Mouse (Mus musculus) CH12.LX (cell line): ENCODE measurements around the gene Tmem239. TPM values are rescaled to one million over a fixed set of nuclear protein-coding genes. Genes with fewer than 3 reads are reported as not detected.

Source experiments
- DNase-seq: peaks from one replicate; pipeline ENCODE4 v3.0.0-alpha.2; 2013; ENCODE audit errors: extremely low read depth
- H3K27ac ChIP-seq: 2 replicates; pipeline ENCODE4 v1.5.1; 2012; ENCODE audit warnings: low read depth, mild to moderate bottlenecking, control low read depth, moderate library complexity; ENCODE audit not compliant: insufficient read depth
- H3K27me3 ChIP-seq: replicated peaks from 2 replicates; pipeline ENCODE3; 2012; ENCODE audit warnings: inconsistent platforms
- H3K36me3 ChIP-seq, 2 experiments: replicated peaks in 1 of 2; 2 replicates each; pipeline versions ENCODE3 to v1.6.1; 2012; ENCODE audit warnings: inconsistent platforms in 1 of 2, low read length in 1 of 2, mild to moderate bottlenecking in 1 of 2, mixed read lengths in 1 of 2, moderate library complexity in 1 of 2; ENCODE audit not compliant: control insufficient read depth in 1 of 2, insufficient read depth in 1 of 2
- H3K4me1 ChIP-seq, 2 experiments: 2 replicates each; pipeline ENCODE4 v1.6.1; 2012; ENCODE audit warnings: inconsistent platforms in 1 of 2, moderate library complexity in 1 of 2; ENCODE audit not compliant: insufficient read depth in 2 of 2, control insufficient read depth in 1 of 2
- H3K4me2 ChIP-seq: 2 replicates; pipeline ENCODE4 v1.6.1; 2012; ENCODE audit warnings: low read depth, mild to moderate bottlenecking, control low read depth; ENCODE audit not compliant: poor library complexity, insufficient read depth, severe bottlenecking
- H3K4me3 ChIP-seq, 3 experiments: fragments of 150-350 bp in 1 of 3; sonication (generic) in 1 of 3; replicated peaks in 1 of 3; 2 replicates each; pipeline versions ENCODE3 to v1.5.1; 2011 to 2012; ENCODE audit warnings: low read depth in 2 of 3, low read length in 2 of 3, mild to moderate bottlenecking in 2 of 3, moderate library complexity in 2 of 3, control low read depth in 1 of 3, improper control_type of control experiment in 1 of 3, inconsistent platforms in 1 of 3, mixed read lengths in 1 of 3; ENCODE audit not compliant: poor library complexity in 1 of 3
- H3K79me2 ChIP-seq: replicated peaks from 2 replicates; pipeline ENCODE4 v1.6.1; 2012; ENCODE audit warnings: mild to moderate bottlenecking, moderate library complexity; ENCODE audit not compliant: control insufficient read depth, poor library complexity, insufficient read depth, severe bottlenecking; ENCODE audit errors: extremely low read depth
- H3K9ac ChIP-seq: 2 replicates; pipeline ENCODE4 v1.6.1; 2012; ENCODE audit warnings: low read depth, mild to moderate bottlenecking, control low read depth, moderate library complexity; ENCODE audit not compliant: insufficient read depth
- H3K9me3 ChIP-seq: replicated peaks from 2 replicates; pipeline ENCODE3; 2012; ENCODE audit warnings: low read length, inconsistent platforms, mixed read lengths
- CHD1 ChIP-seq: IDR thresholded peaks from 2 replicates; pipeline ENCODE4 v1.6.1; 2012; ENCODE audit warnings: low read depth, low read length, improper control_type of control experiment, inconsistent platforms
- CHD2 ChIP-seq: IDR thresholded peaks from 2 replicates; pipeline ENCODE4 v1.6.1; 2011; ENCODE audit warnings: low read length, improper control_type of control experiment
- CTCF ChIP-seq, 2 experiments: IDR thresholded peaks in 1 of 2; conservative IDR thresholded peaks in 1 of 2; 2 replicates each; pipeline ENCODE4 v1.5.1; 2011 to 2012; ENCODE audit warnings: low read depth in 2 of 2, low read length in 2 of 2, improper control_type of control experiment in 1 of 2, inconsistent platforms in 1 of 2, mild to moderate bottlenecking in 1 of 2, moderate library complexity in 1 of 2
- ETS1 ChIP-seq: conservative IDR thresholded peaks from 2 replicates; pipeline ENCODE4 v1.6.1; 2012; ENCODE audit warnings: low read depth, mild to moderate bottlenecking, inconsistent platforms, low read length, improper control_type of control experiment, moderate library complexity
- HCFC1 ChIP-seq: IDR thresholded peaks from 2 replicates; pipeline ENCODE4 v1.6.1; 2012; ENCODE audit warnings: low read depth, mild to moderate bottlenecking, inconsistent platforms, low read length, improper control_type of control experiment
- IRF4 ChIP-seq: IDR thresholded peaks from 2 replicates; pipeline ENCODE4 v1.6.1; 2014; ENCODE audit warnings: low read depth, mild to moderate bottlenecking, inconsistent platforms, low read length, improper control_type of control experiment
- JUN ChIP-seq: IDR thresholded peaks from 2 replicates; pipeline ENCODE4 v1.6.1; 2011; ENCODE audit warnings: low read depth, mild to moderate bottlenecking, low read length, improper control_type of control experiment, moderate library complexity; ENCODE audit not compliant: insufficient read depth
- JUND ChIP-seq: conservative IDR thresholded peaks from 2 replicates; pipeline ENCODE4 v1.6.1; 2011; ENCODE audit warnings: low read depth, low read length, improper control_type of control experiment
- KAT2A ChIP-seq: IDR thresholded peaks from 2 replicates; pipeline ENCODE4 v1.6.1; 2012; ENCODE audit warnings: low read length, improper control_type of control experiment, inconsistent platforms; ENCODE audit not compliant: insufficient replicate concordance
- MAFK ChIP-seq: IDR thresholded peaks from 2 replicates; pipeline ENCODE4 v1.6.1; 2011; ENCODE audit warnings: low read length, improper control_type of control experiment; ENCODE audit not compliant: insufficient replicate concordance
- MEF2A ChIP-seq: IDR thresholded peaks from 2 replicates; pipeline ENCODE4 v1.6.1; 2014; ENCODE audit warnings: low read depth, mild to moderate bottlenecking, inconsistent platforms, low read length, improper control_type of control experiment, borderline replicate concordance
- MXI1 ChIP-seq: IDR thresholded peaks from 2 replicates; pipeline ENCODE4 v1.6.1; 2011; ENCODE audit warnings: mild to moderate bottlenecking, low read depth, low read length, improper control_type of control experiment
- NELFE ChIP-seq: IDR thresholded peaks from 2 replicates; pipeline ENCODE4 v1.6.1; 2011; ENCODE audit warnings: low read depth, low read length, improper control_type of control experiment
- POLR2A ChIP-seq: IDR thresholded peaks from 2 replicates; pipeline ENCODE4 v1.6.1; 2011; ENCODE audit warnings: low read depth, mild to moderate bottlenecking, improper control_type of control experiment, low read length
- SIN3A ChIP-seq: IDR thresholded peaks from 2 replicates; pipeline ENCODE4 v1.6.1; 2012; ENCODE audit warnings: low read length, improper control_type of control experiment, inconsistent platforms
- SMC3 ChIP-seq: IDR thresholded peaks from 2 replicates; pipeline ENCODE4 v1.6.1; 2011; ENCODE audit warnings: low read depth, low read length, improper control_type of control experiment
- TBP ChIP-seq: conservative IDR thresholded peaks from 2 replicates; pipeline ENCODE4 v1.6.1; 2011; ENCODE audit warnings: low read depth, low read length, improper control_type of control experiment
- USF2 ChIP-seq: conservative IDR thresholded peaks from 2 replicates; pipeline ENCODE4 v1.6.1; 2011; ENCODE audit warnings: low read depth, low read length, improper control_type of control experiment
- ZC3H11A ChIP-seq: IDR thresholded peaks from 2 replicates; pipeline ENCODE4 v1.6.1; 2012; ENCODE audit warnings: low read depth, mild to moderate bottlenecking, inconsistent platforms, low read length, improper control_type of control experiment
- ZNF384 ChIP-seq: IDR thresholded peaks from 2 replicates; pipeline ENCODE4 v1.6.1; 2012; ENCODE audit warnings: low read depth, low read length, improper control_type of control experiment, inconsistent platforms
- dilution Hi-C: fragments of 300-500 bp; cut with MboI; formaldehyde crosslinking; loops from 2 replicates; pipeline ENCODE4 v1.14.3; 2020; ENCODE audit warnings: low sequenced_read_pairs; ENCODE audit not compliant: extremely low pct_unique_long_range_greater_than_20kb, extremely low pct_ligation_motif_present
- in situ Hi-C: fragments of 300-500 bp; cut with MboI; formaldehyde crosslinking; loops from 3 replicates; pipeline ENCODE4 v1.14.3; 2019; ENCODE audit warnings: low sequenced_read_pairs, low pct_ligation_motif_present, low pct_unique_long_range_greater_than_20kb, mixed read lengths
- polyA plus RNA-seq: library from polyadenylated mRNA; unstranded; fragments of >175 nt; gene quantifications from 2 replicates; pipeline ENCODE4 v1.2.1, GENCODE M21; 2012; ENCODE audit warnings: low read depth; ENCODE audit not compliant: insufficient read length
- total RNA-seq, 2 experiments: library from RNA; depleted of rRNA; stranded (reverse); fragments of 300-350 nt in 1 of 2; fragments of >200 nt in 1 of 2; gene quantifications; 2 replicates each; pipeline ENCODE4 v1.2.3; 2012 to 2014

Gene Tmem239
- total and polyA plus RNA-seq, 3 experiments = not detected

GRCm38 (mm10) chr2:130438861-130439260 is 32.6 kb downstream of the Tmem239 start:
- TF ChIP-seq SIN3A = no peak
- TF ChIP-seq IRF4 = no peak
- TF ChIP-seq JUND = no peak
- no peak for TF ChIP-seq MXI1
- TF ChIP-seq POLR2A = no peak
- TF ChIP-seq CTCF (conservative IDR thresholded peaks at IDR 0.05 in 1 of 2, IDR thresholded peaks at IDR 0.05 in 1 of 2; ENCODE audit: low read depth in 2 of 2, low read length in 2 of 2) = no peak
- TF ChIP-seq CHD1 = no peak
- no peak for TF ChIP-seq ZNF384
- TF ChIP-seq SMC3 = no peak
- Histone ChIP-seq H3K36me3 (peaks cover 67 to 84% of the 10 kb centered on the region in 2 experiments), H3K27me3 (no peaks in the 10 kb centered on the region), H3K4me2 (no peak overlapping the region), H3K4me1 (peaks cover 0 to 9% of the 10 kb centered on the region in 2 experiments; a peak in 1 of 4 replicates), H3K9ac (no peak overlapping the region), H3K9me3 (no peaks in the 10 kb centered on the region), H3K27ac (no peak overlapping the region), H3K79me2 (peaks cover 25% of the 10 kb centered on the region), H3K4me3 (no peak overlapping the region)
- no peak for DNase-seq
- in situ Hi-C loops (no loop called here), dilution Hi-C loops (no loop called here)

GRCm38 (mm10) chr2:130439840-130440480 is 33.7 kb downstream of the Tmem239 start:
- peaks cover 0 to 3% of the 10 kb centered on the region in 2 experiments; a peak in 1 of 4 replicates for H3K4me1 ChIP-seq
- H3K27me3 ChIP-seq = no peaks in the 10 kb centered on the region
- no peak overlapping the region for H3K4me2 ChIP-seq
- no peak overlapping the region for H3K9ac ChIP-seq
- DNase-seq = no peak
- dilution Hi-C loops = no loop called here
- peaks cover 17% of the 10 kb centered on the region for H3K79me2 ChIP-seq
- no peak overlapping the region for H3K4me3 ChIP-seq
- H3K9me3 ChIP-seq = no peaks in the 10 kb centered on the region
- peaks cover 72 to 87% of the 10 kb centered on the region in 2 experiments for H3K36me3 ChIP-seq
- in situ Hi-C loops = loop anchor here (10.0 kb wide), 1 partner anchor 115 kb away; no protein-coding TSS in a partner anchor
- TF ChIP-seq MAFK (no peak), ETS1 (no peak), JUND (no peak), CTCF (conservative IDR thresholded peaks at IDR 0.05 in 1 of 2, IDR thresholded peaks at IDR 0.05 in 1 of 2; ENCODE audit: low read depth in 2 of 2, low read length in 2 of 2) (no peak), ZNF384 (no peak), TBP (no peak), CHD2 (no peak), NELFE (no peak), CHD1 (no peak), ZC3H11A (no peak), USF2 (no peak), MEF2A (no peak), HCFC1 (no peak), JUN (no peak), KAT2A (no peak)
- no peak overlapping the region for H3K27ac ChIP-seq
